Mouse (Mus musculus): ENCODE results near the gene Amdhd1.

DNA sequence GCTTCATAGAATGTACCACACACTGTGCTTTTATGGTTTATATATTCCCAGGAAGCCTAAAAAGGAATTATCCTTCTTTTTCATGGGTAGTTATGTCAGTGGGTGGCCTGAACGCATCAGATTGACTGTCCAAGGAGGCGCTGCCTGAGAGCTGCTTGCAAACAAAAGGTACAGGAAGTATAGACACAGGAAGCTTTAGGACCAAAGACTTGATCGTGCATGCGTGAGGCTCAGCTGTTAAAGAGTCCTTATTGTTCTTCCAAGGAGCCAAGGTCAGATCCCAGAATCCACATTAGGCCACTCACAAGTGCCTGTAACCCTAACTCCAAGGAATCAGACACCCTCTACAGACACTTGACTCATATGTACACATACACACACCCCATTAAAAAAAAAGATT lies 2.5 kb upstream of the Amdhd1 start:
- TF ChIP-seq CTCF (IDR thresholded peaks at IDR 0.05; ENCODE audit: low read depth) = no peak
- no peak for TF ChIP-seq EP300 (IDR thresholded peaks at IDR 0.05; ENCODE audit: low read depth)

Measured in liver, embryonic 14.5 days (tissue).